Mouse (Mus musculus) gastrocnemius, postnatal 10 days (tissue): ENCODE measurements around the gene Treml2. TPM values are rescaled to one million over a fixed set of nuclear protein-coding genes. Genes with fewer than 3 reads are reported as not detected.

Experiments
- DNase-seq: peaks from one replicate; pipeline ENCODE4 v3.0.0; 2021; ENCODE audit warnings: mixed read lengths
- long read RNA-seq, 2 experiments: library from polyadenylated mRNA; stranded (forward); transcript quantifications; one replicate each; pipeline ENCODE4 v2.0.0; 2021
- total RNA-seq, 2 experiments: library from RNA; stranded (reverse); gene quantifications; 2 replicates each; pipeline ENCODE4 v1.2.3; 2021

The Treml2 gene
- under 1 TPM in 1 of 2 experiments, not detected in 1; 0.18 TPM for total RNA-seq
- long read RNA-seq, experiment 1: 0 reads
- long read RNA-seq, experiment 2: 0 reads

- no peak for DNase-seq
These were observed at the start of gene Treml2 for GRCm38 (mm10) chr17:48299203-48299602. TSS of gene Treml2 (plus strand) at chr17:48299498.

GRCm38 (mm10) chr17:48249501-48249900 is 49.8 kb upstream of the Treml2 start:
- DNase-seq: no peak

DNA sequence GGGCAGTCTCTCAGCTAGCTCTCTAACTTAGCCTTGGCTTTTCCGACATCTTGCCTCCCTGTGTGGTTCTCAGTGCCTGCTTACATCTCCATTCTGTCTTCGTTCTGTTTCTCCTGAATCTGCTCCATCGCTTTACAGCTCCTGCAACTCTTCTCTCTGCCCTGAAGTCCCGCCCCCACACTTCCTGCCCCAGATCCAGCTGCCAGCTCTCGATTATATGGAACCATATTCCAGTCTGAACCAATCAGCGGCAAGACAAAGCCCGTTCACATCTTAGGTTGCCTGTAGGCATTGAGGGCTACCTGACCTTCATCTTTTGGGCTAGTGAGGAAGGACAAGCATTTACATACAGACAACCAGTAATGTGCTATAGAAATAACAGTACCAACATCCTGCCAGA is 48.7 kb upstream of the Treml2 start:
- no peak for DNase-seq

DNA sequence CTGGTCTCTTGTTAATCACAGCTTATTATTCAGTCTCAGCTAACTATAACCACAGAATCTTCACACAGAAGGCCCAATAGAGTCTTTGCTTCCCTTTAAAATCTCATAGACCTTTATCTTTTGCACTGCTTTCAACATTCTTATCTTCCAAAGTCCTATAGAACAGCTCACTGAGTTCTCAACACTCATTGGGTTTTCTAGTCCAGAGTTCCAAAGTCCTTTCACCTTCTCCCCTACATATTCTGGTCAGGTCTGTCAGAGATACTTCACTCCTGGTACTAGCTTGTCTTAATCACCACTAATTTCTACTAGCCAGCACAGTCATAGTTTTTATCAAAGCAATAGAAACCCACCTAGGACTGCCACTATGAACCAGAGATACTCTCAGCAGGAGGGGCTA is 42.7 kb upstream of the Treml2 start:
- no peak for DNase-seq

- no peak for DNase-seq
These were observed 37.4 kb upstream of the Treml2 start for GRCm38 (mm10) chr17:48261868-48262267.

DNA sequence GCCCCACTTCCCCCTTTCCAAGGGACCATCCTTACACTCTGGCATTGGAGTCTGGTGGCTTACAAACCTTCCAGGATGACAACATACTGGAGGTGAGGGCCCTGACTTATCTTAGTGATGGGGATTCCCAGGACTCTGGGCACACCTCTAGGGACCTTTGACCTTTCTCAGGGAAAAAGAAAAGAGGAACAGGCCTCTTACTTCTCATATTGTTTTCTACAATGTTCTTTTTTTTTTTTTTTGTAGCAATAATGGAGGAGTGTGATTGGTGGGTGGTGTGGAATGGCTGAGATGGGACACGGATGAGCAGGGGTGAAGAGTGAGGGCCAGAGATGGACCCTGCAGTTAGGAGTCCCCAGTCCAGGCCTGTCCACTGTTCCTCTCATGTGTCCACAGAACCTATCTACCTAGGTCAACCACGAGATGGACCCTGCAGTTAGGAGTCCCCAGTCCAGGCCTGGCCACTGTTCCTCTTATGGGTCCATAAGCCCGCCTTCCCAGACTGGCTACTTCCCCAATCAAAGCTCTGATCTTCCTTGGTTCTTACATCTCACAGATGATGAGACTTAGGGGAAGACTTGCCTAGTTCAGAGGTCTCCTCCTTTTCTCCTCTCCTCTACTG is 35.4 kb upstream of the Treml2 start, which contains the start of gene Treml4:
Gene Treml4, plus strand, starts transcription at position 555 of the 622 bp plus-strand sequence.
- DNase-seq: no peak

DNA sequence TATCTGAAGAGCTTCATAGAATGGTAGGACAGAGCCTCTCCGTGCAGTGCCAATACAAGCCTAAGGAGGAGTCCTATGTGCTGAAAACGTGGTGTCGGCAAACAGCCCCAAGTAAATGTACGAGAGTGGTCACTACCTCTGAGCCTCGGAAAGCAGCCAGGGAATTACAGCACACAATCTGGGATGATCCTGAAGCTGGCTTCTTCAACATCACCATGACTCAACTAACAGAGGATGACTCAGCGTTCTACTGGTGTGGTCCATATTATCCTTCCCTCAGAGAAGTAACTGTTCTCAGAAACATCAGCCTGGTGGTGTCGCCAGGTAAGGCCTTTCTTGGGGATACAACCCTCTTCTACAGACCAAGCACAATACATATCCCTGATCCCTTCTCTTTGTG is 34.6 kb upstream of the Treml2 start:
- DNase-seq: no peak

- DNase-seq: no peak
These were observed 33.2 kb upstream of the Treml2 start for GRCm38 (mm10) chr17:48266138-48266537.

- DNase-seq: no peak
These were observed 32.5 kb upstream of the Treml2 start for GRCm38 (mm10) chr17:48266610-48267304.

DNA sequence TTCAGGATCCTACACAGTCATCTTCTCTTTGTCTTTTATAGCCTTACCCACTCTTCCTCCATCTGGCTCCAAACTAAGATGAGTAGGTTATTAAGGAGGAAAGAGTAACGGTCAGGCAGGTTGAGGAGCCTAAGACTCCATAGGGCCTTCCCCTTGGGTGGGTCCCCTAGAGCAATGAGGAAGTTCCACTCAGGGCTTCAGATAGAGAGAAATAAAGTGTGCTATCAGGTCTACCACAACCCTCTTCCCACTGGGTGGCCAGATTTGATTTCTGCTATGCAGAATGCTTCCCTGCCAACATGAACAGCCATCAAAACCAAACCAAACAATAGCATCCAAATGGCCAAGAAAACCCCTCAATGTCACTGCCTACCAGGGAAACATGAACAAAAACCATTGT is 31.7 kb upstream of the Treml2 start:
- no peak for DNase-seq

DNA sequence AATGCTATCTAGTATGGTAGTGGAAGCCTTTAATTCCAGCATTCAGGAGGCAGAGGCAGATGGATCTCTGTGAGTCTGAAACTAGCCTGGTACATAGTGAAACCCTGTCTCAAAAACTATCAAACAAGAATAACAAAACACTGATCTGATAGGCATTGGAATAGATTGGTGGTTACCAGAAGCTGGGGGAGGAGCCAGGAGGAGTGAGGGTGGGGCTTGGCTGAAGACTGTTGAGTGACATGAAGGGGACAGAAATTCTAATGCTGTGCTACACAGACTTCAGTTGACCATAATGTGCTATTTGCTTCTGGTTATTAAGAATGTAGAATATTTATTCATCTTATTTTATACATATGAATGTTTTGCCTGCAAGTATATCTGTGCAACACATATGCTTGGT is 31.0 kb upstream of the Treml2 start:
- no peak for DNase-seq

DNA sequence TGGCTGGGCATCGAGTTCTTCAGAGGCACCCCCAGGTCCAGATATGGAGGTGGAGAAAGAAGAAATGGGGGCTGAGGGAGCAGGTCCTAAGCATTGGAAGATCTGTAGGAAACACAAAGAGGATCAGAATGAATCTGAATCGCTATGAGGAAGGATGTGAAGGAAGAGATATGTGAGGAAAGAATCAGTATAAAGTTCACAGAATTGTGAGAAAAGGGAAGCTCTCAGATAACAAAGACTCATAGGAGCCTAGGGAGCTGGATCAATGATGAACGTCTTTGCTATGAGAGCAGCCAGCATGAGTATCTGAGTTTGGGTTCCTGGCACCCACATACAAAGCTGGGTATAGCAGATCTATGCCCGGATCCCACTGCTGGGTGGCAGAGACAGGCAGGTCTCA is 29.5 kb upstream of the Treml2 start:
- DNase-seq: no peak

- no peak for DNase-seq
These were observed 27.1 kb upstream of the Treml2 start for GRCm38 (mm10) chr17:48272158-48272557.

GRCm38 (mm10) chr17:48272598-48272997 is 26.7 kb upstream of the Treml2 start:
- no peak for DNase-seq

DNA sequence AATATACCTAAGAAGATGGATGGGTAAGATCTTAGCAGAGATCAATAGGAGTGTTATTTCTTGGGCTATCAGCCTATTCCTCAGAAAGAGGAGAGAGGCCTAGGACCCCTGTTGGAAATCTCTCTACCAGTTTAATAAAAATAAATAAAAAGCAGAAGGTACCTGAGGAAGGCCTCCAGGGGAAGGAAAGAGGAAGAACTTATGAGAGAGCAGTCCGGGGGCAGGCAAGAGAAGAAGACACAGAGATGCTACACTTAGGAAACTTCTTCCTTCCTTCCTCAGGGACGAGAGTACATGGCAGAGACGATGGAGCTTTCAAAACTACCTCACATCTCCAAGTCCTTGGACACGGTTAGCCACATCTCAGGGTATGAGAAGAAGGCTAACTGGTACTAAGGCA is 25.2 kb upstream of the Treml2 start:
- no peak for DNase-seq

DNA sequence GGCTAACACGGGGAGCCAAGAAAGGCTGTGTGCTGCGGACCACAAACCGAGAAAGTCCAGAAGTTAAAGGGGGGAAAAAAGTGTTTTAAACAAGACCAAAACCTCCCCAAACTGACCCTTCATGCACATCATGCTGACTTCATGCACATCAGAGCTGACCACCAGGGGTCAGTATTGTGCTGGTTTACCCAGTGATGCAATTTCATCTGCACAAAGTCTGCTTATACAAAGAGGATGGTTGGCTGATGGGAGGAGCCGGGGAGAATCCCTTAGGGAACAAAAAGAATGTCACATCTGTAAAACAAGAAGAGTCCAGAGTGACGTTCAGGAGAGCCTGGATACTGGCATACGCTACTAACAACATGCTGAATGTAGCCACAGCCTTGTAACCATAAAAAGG is 24.4 kb upstream of the Treml2 start:
- peak; percentile 82 for DNase-seq

DNA sequence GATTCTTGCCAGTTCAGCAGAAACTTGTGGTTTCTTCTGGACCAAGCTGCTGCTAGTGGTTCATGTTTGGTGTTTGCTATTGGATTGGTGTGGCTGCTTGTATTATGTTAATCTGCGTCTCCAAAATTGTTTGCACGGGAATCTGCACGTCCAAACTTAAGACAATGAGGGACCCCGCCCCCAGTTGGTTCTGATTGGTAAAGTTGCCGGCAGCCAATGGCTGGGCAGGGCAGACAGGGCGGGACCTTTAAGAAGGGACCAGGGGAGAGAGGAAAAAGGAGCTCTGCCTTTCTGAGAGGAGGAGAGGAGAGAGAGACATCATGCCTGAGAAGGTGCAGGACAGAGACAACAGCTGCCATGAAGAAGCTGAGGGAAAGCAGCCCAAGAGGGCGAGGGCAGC is 23.6 kb upstream of the Treml2 start:
- DNase-seq: no peak

DNA sequence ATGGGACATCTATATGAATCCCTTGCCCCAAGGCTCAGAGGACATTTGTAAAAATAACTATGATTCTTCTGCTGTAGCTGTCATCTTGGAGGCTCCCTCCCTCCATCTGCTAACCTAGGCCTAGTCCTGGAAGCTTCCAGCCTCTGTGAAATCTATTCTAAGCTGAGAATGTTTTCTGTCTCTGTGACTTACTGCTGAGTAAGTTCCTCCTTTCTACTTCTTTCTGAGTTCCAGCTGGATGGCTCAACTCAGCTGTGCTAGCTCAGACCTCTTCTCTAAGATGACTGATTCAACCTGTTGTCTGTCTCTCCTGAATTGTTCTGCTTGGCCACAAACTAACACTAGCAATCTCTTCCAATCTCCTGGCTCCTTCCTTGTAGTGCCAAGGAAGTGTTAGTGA is 20.9 kb upstream of the Treml2 start:
- DNase-seq: no peak

DNA sequence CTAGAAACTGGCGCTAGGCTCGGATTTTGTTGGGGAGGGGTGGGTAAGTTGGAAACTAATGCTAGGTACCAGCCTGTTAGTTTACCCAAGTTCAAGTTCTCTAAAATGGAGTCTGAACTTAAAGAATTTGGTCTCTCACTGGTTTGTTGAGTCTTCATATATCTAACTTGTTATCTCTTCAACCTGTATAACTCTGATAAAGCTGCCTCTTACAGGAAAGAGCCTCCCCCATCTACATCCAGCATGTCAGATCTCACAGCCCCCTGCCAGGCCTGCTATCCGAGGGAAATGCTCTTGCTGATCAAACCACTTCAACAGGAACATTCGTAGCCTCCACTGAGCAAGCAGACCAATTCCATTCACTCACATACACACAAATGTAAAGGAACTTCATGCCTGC is 20.3 kb upstream of the Treml2 start:
- DNase-seq: no peak

GRCm38 (mm10) chr17:48280943-48281738 is 18.2 kb upstream of the Treml2 start:
- no peak for DNase-seq

- DNase-seq: no peak
These were observed 17.6 kb upstream of the Treml2 start for GRCm38 (mm10) chr17:48281739-48282085.

GRCm38 (mm10) chr17:48286765-48287164 is 12.5 kb upstream of the Treml2 start:
- DNase-seq: no peak

DNA sequence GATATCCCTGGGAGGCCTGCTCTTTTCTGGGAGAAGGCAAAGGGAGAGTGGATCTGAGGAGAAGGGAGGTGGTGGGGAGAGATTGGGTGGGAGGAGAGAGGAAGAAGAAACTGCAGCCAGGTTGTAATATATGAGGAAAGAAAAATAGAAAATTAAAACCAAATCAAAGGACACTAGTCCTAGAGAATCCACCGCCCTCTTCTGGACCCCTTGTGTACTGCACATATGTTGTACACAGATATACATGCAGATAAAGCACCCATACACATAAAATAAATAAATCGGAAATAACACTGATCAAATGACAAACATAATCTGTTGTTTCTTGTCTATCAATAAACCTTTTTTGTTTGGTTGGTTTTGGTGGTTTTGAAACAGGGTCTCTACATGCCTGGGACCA is 12.0 kb upstream of the Treml2 start:
- no peak for DNase-seq
